ENCODE assay signal across 14 mouse cellular contexts in the genomic region with DNA sequence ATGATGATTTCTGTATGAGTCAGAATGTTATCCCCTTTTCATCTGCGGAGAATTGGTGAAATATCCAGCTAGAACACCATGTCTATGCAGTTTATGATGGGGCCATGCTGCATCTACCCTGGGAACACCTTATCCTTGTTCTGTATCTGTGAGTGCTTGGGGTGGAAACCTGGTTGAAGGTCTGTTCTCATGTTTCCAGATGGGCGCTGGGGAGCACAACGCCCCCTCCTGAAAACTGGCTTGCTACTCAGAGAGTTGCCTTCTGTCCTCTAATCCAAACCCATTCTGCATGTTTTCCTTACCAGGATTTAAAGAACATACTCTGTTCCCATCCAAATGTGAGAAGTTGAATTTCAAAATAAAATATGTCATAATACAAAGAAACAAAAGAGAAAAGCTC.
DNase-seq lines count a peak whose midpoint lies in the region.
"Had no signal": no experiment of that assay in that cellular context is flagged by ENCODE, and none has a peak within 500 bp of the region (broad histone marks: within the 10 kb centered on the region; RNA-seq: fewer than 3 reads in every experiment).

No protein-coding gene starts in this region.

- intact Hi-C loops in left cerebral cortex, postnatal 4 days (cut with DNase I): no loop called here

- DNase-seq in right cerebral cortex, adult 18-20 months: peak; percentile 4
- DNase-seq in right cerebral cortex, postnatal 25 days: no peak
- peak; percentile 62 for DNase-seq in layer of hippocampus, adult 9-10 months (ENCODE audit: low spot score)
- peak; percentile 26 to 38 for DNase-seq in layer of hippocampus, postnatal 25 days (ENCODE audit: extremely low spot score in 1 of 2, low spot score in 1 of 2)
- DNase-seq in thymus, postnatal 14 days: no peak
- DNase-seq in left cerebral cortex, postnatal 4 days: no peak
- DNase-seq in T-cell, adult 2 months (ENCODE audit: low spot score): no peak
- DNase-seq: adrenal gland, postnatal 36 days; cerebellum, adult 11 months; cerebellum, adult 9-10 months; cerebellum, postnatal 25 days; forebrain, postnatal 0 days; gastrocnemius, adult 2 months; gastrocnemius, postnatal 25 days had no signal

Comparison
In these comparisons a context has a peak if more than half of its experiments do, and no peak if none do; other contexts are left out.
1. DNase-seq: peak in right cerebral cortex, adult 18-20 months (single experiment), layer of hippocampus, adult 9-10 months (single experiment) and layer of hippocampus, postnatal 25 days (2 of 2); none in right cerebral cortex, postnatal 25 days (single experiment), thymus, postnatal 14 days (single experiment), left cerebral cortex, postnatal 4 days (single experiment) and T-cell, adult 2 months (single experiment).